Mouse (Mus musculus) spleen, postnatal 36 days (tissue): Measurements from ENCODE around the gene Acvr2b.

ENCODE experiments used
- DNase-seq, 2 experiments: peaks; one replicate each; pipeline ENCODE4 v3.0.0; 2022; ENCODE audit warnings: low spot score in 2 of 2, mixed read lengths in 1 of 2

Gene Acvr2b

DNA sequence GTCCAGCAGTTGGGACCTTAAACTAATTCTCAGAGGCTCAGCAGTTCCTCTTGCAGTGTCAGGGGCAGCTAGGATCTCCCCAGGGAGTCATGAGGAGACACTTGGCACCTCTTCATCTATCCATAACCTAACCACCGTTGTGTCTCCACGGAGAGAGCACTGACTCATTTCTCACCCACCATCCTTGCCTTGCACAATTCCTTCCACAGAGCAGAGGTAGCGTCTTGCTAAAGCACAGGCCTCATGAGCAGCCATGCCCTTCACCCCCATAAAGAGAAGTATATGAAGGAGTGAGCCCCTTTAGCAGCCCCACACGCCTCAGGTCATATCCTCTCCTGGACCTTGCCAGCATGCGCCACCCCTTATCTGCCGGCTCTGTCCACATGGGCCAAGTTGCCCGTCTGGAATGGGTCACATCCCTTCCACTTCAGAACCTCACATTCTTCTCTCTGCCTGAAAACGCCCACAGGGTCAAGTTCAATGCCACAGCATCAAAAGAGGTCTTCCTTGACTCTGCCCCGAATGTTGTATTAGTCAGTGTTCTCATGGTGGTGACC, 71.8 kb downstream of the Acvr2b start:
- DNase-seq: no peak

DNA sequence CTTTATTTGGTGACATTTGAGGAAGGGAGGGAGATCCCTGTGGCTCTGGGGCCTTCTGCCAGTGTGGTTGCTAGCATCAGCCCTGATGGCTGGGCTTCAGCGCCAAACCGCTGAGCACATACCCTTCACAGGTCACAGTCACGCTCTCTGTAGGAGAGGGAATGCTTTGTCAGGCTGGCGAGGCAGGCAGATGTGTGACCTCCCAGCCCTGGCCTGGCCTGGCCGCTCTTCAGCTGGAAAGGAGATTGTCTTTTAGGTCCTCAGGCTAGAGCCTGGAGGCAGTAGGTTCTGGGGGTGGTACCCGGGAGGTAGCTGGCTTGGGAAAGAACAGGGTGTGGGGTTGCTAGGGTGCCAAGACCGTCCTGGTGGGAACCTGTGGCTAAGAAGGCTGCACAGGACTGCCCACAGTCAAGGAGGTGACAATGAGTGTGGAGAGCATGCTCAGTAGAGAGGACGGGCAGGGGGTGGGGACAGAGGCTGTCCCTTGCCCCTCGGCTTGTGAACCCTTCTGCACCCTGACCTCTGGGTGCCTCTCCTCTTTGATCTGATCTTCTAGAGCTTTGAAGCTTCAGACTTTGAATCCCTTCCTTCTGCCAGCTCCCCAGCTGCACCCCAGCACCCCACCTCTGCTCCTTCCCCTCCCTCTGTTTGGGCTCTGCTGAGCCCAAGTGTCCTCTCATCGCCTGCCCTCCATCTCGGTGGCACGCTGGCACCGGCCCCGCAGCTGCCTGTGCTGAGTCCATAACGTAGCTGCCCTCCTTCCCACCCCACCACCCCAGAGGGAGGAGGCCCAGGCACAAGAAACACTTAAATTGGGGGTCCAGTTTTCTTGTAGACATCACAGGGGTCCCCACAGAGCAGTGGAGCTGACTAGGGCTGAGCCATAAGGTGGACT, 73.0 kb downstream of the Acvr2b start:
- DNase-seq: no peak

- no peak for DNase-seq
Measured at GRCm38 (mm10) chr9:119477754-119478153, 75.8 kb downstream of the Acvr2b start.

- no peak for DNase-seq
Measured at GRCm38 (mm10) chr9:119478345-119478744, 76.4 kb downstream of the Acvr2b start.

- DNase-seq: peak in 1 of 2 experiments; percentile 11
Measured at GRCm38 (mm10) chr9:119479297-119479696, 77.4 kb downstream of the Acvr2b start.

- no peak for DNase-seq
Measured at GRCm38 (mm10) chr9:119481612-119482011, 79.7 kb downstream of the Acvr2b start.

DNA sequence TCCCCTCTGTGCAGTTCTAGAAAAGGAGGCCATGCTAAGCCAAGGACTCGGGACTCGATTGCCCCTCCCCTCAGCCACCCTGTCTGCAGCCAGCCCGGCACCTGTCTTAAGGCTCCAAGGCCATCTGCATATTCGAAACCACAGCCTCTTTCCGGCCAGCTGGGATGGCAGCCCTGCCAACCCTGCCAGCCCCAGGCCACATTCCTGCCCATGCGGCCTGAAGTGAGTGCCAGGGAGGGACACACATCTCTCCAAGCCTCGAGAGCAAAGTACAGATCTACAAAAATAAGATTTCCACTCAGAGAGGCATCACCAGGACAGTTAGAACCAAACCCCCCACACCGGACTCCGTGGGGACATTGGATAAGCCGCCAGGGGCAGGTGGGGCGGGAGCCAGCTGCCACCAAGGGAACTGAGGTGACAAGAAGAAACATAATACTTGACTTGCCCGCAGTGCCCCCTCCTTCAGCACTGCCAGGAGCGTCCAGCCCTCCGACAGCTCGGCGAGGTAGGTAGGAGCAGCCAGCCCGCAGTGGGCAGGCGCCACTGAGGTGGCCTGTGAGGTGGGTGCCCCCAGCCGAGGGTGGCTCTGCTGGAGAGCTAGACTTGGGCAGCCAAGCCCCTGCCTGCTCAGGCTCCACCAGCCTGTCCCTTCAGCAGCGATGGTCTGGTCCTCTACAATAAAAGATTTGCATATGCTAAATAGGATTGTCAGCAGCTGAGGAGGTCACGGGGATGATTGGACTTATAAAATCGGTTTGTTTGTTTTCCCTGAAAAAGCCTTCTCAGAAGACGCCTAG, 81.8 kb downstream of the Acvr2b start:
- no peak for DNase-seq

DNA sequence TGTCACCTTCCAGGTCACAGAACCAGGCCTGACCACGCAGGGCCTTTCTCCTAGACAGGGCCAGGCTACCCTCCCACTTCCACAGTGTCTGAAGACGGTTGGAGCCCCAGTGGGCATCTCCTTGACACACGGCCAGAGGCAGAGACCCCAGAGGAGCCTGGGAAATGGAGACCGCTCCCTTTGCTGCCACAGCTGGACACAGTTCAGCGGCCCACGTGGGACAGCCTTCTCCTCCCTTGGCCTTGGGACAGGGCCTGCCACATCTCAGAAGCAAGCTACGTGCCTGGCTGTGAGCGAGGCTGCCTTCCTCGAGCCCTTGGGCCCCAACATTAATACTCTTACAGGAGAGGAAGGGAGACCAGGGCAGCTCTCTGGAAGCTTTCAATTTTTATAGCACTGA, 82.5 kb downstream of the Acvr2b start:
- DNase-seq: no peak
